Mouse (Mus musculus): ENCODE results near the gene Hcls1.

Hcls1 gene

GRCm38 (mm10) chr16:36934841-36935620, at the start of gene Hcls1:
Gene Hcls1, plus strand, starts transcription at chr16:36934983.
- no peak for DNase-seq (ENCODE audit: low spot score)

GRCm38 (mm10) chr16:36885912-36886311, 48.9 kb upstream of the Hcls1 start:
- DNase-seq (ENCODE audit: low spot score) = no peak

- DNase-seq (ENCODE audit: low spot score) = peak; percentile 40
Measured at GRCm38 (mm10) chr16:36887546-36887945, 47.2 kb upstream of the Hcls1 start.

GRCm38 (mm10) chr16:36890559-36890958, 44.2 kb upstream of the Hcls1 start:
- DNase-seq (ENCODE audit: low spot score) = no peak

- no peak for DNase-seq (ENCODE audit: low spot score)
Measured at GRCm38 (mm10) chr16:36891415-36891814, 43.4 kb upstream of the Hcls1 start.

GRCm38 (mm10) chr16:36893317-36893716, 41.5 kb upstream of the Hcls1 start:
- no peak for DNase-seq (ENCODE audit: low spot score)

GRCm38 (mm10) chr16:36896712-36897111, 38.1 kb upstream of the Hcls1 start:
- no peak for DNase-seq (ENCODE audit: low spot score)

GRCm38 (mm10) chr16:36903156-36903555, 31.6 kb upstream of the Hcls1 start:
- no peak for DNase-seq (ENCODE audit: low spot score)

GRCm38 (mm10) chr16:36911909-36912308, 22.9 kb upstream of the Hcls1 start:
- DNase-seq (ENCODE audit: low spot score) = no peak

- DNase-seq (ENCODE audit: low spot score) = no peak
Measured at GRCm38 (mm10) chr16:36912311-36912710, 22.5 kb upstream of the Hcls1 start.

GRCm38 (mm10) chr16:36914195-36914594, 20.6 kb upstream of the Hcls1 start:
- DNase-seq (ENCODE audit: low spot score) = no peak

- DNase-seq (ENCODE audit: low spot score) = no peak
Measured at GRCm38 (mm10) chr16:36918505-36918904, 16.3 kb upstream of the Hcls1 start.

GRCm38 (mm10) chr16:36920410-36920809, 14.4 kb upstream of the Hcls1 start:
- DNase-seq (ENCODE audit: low spot score) = no peak

- DNase-seq (ENCODE audit: low spot score) = no peak
Measured at GRCm38 (mm10) chr16:36921067-36921613, 13.6 kb upstream of the Hcls1 start.

GRCm38 (mm10) chr16:36921980-36922379, 12.8 kb upstream of the Hcls1 start:
- DNase-seq (ENCODE audit: low spot score) = no peak

GRCm38 (mm10) chr16:36924312-36924711, 10.5 kb upstream of the Hcls1 start:
- no peak for DNase-seq (ENCODE audit: low spot score)

GRCm38 (mm10) chr16:36925351-36925750, 9.4 kb upstream of the Hcls1 start:
- DNase-seq (ENCODE audit: low spot score) = no peak

- DNase-seq (ENCODE audit: low spot score) = no peak
Measured at GRCm38 (mm10) chr16:36925797-36926196, 9.0 kb upstream of the Hcls1 start.

- DNase-seq (ENCODE audit: low spot score) = no peak
Measured at GRCm38 (mm10) chr16:36926514-36927447, 8.0 kb upstream of the Hcls1 start.

GRCm38 (mm10) chr16:36927495-36928105, 7.2 kb upstream of the Hcls1 start:
- no peak for DNase-seq (ENCODE audit: low spot score)

GRCm38 (mm10) chr16:36928106-36928500, 6.7 kb upstream of the Hcls1 start:
- no peak for DNase-seq (ENCODE audit: low spot score)

- DNase-seq (ENCODE audit: low spot score) = no peak
Measured at GRCm38 (mm10) chr16:36929216-36929615, 5.6 kb upstream of the Hcls1 start.
